Mouse (Mus musculus): Measurements from ENCODE around the gene Srsf1.

- TF ChIP-seq CTCF (IDR thresholded peaks at IDR 0.05; ENCODE audit: borderline replicate concordance, insufficient read depth, low read depth, low read length) (no peak), POLR2A (IDR thresholded peaks at IDR 0.05; ENCODE audit: borderline replicate concordance, insufficient read depth, low read length) (no peak)
Observed at GRCm38 (mm10) chr11:88100170-88100569, 53.0 kb downstream of the Srsf1 start.

Measured in cerebellum, adult 2 months (tissue).